Mouse (Mus musculus) forebrain, embryonic 10.5 days (tissue): ENCODE results near the gene Mfsd4b5. TPM values are rescaled to one million over a fixed set of nuclear protein-coding genes. Genes with fewer than 3 reads are reported as not detected.
A peak's percentile ranks its signal among the peaks of the same experiment; 100 is the strongest.

Experiments used
- DNase-seq: peaks from one replicate; pipeline ENCODE4 v3.0.0-alpha.2; 2017; ENCODE audit warnings: low spot score; ENCODE audit errors: extremely low spot score
- H3K27ac ChIP-seq: fragments of 300-500 bp; sonication (generic); 2 replicates; pipeline ENCODE4 v1.5.1; 2016; ENCODE audit warnings: mild to moderate bottlenecking
- H3K27me3 ChIP-seq: fragments of 300-500 bp; sonication (generic); 2 replicates; pipeline ENCODE4 v1.6.1; 2016; ENCODE audit warnings: mild to moderate bottlenecking; ENCODE audit not compliant: poor library complexity, severe bottlenecking
- H3K36me3 ChIP-seq: fragments of 300-500 bp; sonication (generic); replicated peaks from 2 replicates; pipeline ENCODE4 v1.6.1; 2016; ENCODE audit warnings: mild to moderate bottlenecking, moderate library complexity
- H3K4me1 ChIP-seq: fragments of 300-500 bp; sonication (generic); 2 replicates; pipeline ENCODE4 v1.6.1; 2016
- H3K4me3 ChIP-seq: fragments of 300-500 bp; sonication (generic); 2 replicates; pipeline ENCODE4 v1.5.1; 2016; ENCODE audit warnings: mild to moderate bottlenecking, moderate library complexity
- H3K9me3 ChIP-seq: fragments of 300-500 bp; sonication (generic); 2 replicates; pipeline ENCODE4 v1.6.1; 2016; ENCODE audit warnings: mild to moderate bottlenecking, moderate library complexity
- WGBS: fragments of 180-500 bp; shearing (Covaris S2); methylation state at CpG from one replicate; pipeline ENCODE4 v1.1.7; 2016; 5-methylcytosine and 5-hydroxymethylcytosine counted together
- polyA plus RNA-seq: library from polyadenylated mRNA; unstranded; fragments of >200 nt; fragmentation: Nextera tagmentation; extraction: Ambion mirVana; gene quantifications from 2 replicates; pipeline ENCODE4 v1.2.1, GENCODE M21; 2016

Gene Mfsd4b5
- polyA plus RNA-seq: not detected in 2 replicates

DNA sequence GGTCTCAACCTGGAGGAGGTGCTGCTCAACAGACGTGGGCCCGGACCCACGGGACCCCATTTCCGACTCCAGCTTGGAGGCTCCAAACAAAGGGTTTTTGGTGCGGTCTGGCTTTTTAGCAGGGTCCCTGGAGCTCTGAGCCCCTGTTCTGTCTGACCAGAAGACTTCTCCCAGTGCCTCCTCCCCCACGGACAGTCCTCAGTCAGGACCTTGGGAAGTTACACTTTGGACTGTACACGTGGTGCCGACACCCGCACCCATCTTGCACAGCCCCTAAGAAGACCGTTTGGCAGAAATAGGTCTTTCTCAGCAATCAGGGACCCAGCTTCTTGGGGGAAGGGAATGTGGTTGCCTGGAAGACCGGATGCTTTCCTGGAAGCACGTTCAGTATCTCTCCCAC lies at the start of gene Mfsd4b5:
Gene Mfsd4b5, minus strand, starts transcription at position 181 of the 400 bp plus-strand sequence.
- no peaks in the 10 kb centered on the region for H3K27me3 ChIP-seq
- H3K27ac ChIP-seq: no peak within 1 kb of the TSS
- H3K9me3 ChIP-seq: no peaks in the 10 kb centered on the region
- H3K4me3 ChIP-seq: no peak within 1 kb of the TSS
- WGBS: 91% methylated on average over 12 of the region's 12 CpGs
- no peaks in the 10 kb centered on the region for H3K4me1 ChIP-seq
- H3K36me3 ChIP-seq: no peaks in the 10 kb centered on the region
- no peak for DNase-seq

DNA sequence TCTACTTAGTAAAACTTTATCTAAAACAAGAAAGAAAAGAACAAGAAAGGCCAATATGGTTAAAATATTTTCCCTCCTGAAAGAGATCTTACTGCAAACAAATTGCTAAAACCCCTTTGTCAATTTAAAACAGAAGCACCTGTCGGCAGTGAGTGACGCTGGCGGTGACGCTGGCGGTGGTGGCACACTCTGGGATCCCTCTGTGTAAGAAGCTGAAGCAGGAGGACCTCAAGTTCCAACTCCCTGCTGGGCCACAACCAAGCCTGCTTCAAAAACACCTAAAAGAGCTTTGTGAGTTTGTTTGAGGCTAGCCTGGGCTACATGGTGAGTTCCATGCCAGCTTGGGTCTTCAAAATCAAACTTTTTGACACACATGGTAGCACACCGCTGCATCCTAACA lies 48.5 kb upstream of the Mfsd4b5 start:
- H3K4me1 ChIP-seq: no peaks in the 10 kb centered on the region
- no peak for DNase-seq
- WGBS: 94% methylated on average over 6 of the region's 6 CpGs
- H3K4me3 ChIP-seq: no peak overlapping the region
- H3K27me3 ChIP-seq: no peaks in the 10 kb centered on the region
- H3K27ac ChIP-seq: no peak overlapping the region
- no peaks in the 10 kb centered on the region for H3K36me3 ChIP-seq
- no peaks in the 10 kb centered on the region for H3K9me3 ChIP-seq

DNA sequence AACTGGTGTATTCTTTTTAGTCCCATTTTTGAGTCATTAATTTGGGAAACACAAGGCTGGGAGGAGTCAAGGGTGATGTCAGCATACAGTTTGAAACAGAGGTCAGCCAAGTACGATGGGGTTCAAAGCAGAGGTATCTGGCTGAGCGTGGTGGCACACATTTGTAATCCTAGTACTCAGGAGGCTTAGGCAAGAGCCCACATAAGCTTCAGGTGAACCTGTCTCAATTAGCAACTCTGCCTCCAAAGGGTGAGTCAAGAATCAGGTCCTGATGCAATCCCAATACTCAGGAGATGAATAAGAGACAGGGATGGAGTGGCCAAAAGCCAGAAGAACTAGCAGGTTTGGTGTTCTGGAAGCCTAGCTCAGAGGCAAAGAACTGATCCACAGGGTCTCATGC lies 46.5 kb upstream of the Mfsd4b5 start:
- H3K4me1 ChIP-seq: no peaks in the 10 kb centered on the region
- no peak overlapping the region for H3K4me3 ChIP-seq
- H3K36me3 ChIP-seq: no peaks in the 10 kb centered on the region
- no peak for DNase-seq
- H3K27ac ChIP-seq: no peak overlapping the region
- WGBS: 88% methylated on average over 2 of the region's 2 CpGs
- H3K27me3 ChIP-seq: no peaks in the 10 kb centered on the region; the same call in 1 of the 2 replicates
- H3K9me3 ChIP-seq: no peaks in the 10 kb centered on the region

DNA sequence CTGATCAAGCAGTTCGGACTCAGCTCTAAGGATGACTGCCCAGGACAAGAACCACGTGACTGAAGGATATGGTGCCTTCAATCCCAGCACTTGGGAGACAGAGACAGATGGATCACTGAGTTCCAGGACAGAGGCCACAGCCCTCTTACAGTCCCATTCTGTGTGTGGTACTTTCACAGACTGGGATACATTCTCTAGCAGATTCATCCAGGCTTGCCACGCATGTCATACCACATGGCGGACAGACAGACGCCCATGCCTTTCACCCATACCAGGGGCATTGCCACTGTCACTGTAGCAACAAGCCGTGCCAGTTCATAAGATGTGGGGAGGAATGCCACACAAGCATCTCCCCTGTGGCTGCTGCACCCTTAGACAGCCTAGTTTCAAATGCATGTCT lies 44.3 kb upstream of the Mfsd4b5 start:
- H3K27ac ChIP-seq: no peak overlapping the region
- no peaks in the 10 kb centered on the region; the same call in 1 of the 2 replicates for H3K27me3 ChIP-seq
- H3K36me3 ChIP-seq: no peaks in the 10 kb centered on the region
- peaks cover 6% of the 10 kb centered on the region for H3K9me3 ChIP-seq
- H3K4me1 ChIP-seq: no peaks in the 10 kb centered on the region
- no peak overlapping the region for H3K4me3 ChIP-seq
- 91% methylated on average over 6 of the region's 6 CpGs for WGBS
- DNase-seq: no peak

DNA sequence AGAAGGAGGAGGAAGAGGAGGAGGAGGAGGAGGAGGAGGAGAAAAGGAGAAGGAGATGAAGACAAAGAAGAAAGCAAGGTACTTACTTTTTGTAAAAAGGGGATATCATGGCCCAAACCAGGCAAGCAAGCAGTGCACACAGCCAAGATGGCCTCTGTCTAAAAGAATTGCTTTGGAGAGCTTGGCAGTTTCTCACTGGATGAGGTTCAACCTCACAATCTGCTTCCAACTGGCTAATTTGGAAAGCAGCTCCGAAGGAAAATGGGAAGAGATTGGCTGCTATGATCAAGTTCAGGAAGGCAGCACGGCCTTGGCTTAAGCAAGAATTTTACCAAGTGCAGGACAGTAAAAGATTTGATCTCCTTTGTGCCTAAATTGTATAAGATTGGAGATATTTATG lies 43.2 kb upstream of the Mfsd4b5 start:
- Histone ChIP-seq H3K4me3 (no peak overlapping the region), H3K27ac (no peak overlapping the region), H3K36me3 (no peaks in the 10 kb centered on the region), H3K27me3 (no peaks in the 10 kb centered on the region; the same call in 1 of the 2 replicates), H3K4me1 (peaks cover 9% of the 10 kb centered on the region), H3K9me3 (peaks cover 6% of the 10 kb centered on the region)
- WGBS: 83% methylated on average over 2 of the region's 2 CpGs
- DNase-seq: no peak

DNA sequence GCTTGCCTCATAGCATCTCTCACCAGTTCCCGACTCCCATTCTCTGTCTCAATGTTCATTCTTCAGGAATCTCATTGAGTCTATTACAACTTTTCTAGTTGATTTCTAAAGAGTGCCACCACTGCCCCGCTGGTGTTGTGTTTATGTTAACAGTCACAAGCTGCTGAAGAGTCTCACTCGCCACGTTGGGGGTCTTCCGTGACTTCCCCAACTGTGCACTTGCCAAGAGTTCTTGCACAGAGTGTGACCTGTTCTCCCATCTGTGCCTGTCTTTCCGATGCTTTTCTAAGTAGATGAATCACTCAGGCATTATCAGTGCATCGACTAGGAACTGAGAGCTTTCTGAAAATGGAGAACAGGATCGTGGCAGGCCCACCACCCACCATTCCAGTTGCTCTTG lies 41.6 kb upstream of the Mfsd4b5 start:
- Histone ChIP-seq H3K9me3 (peaks cover 6% of the 10 kb centered on the region), H3K4me1 (peaks cover 16% of the 10 kb centered on the region), H3K27ac (no peak overlapping the region), H3K4me3 (no peak overlapping the region), H3K27me3 (peaks cover 14% of the 10 kb centered on the region), H3K36me3 (no peaks in the 10 kb centered on the region)
- 87% methylated on average over 8 of the region's 8 CpGs for WGBS
- no peak for DNase-seq

DNA sequence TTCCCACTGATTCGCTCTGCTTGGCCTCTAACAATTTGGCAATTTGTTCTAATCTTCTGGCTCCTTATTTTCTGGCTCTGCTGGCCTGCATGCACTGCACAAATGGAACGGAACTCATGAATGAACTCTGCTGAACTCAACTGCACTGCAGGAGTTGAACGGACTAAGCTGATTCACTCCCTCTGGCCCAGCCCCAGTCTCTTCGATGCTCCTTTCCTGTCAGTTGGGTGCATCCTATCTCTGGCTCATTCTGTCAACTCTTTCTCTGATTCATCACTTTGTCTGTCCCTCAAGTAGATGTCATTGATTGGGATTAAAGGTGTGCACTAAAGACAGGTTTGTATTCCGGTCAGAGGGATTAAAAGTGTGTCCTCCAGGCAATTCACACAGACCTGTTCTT lies 40.1 kb upstream of the Mfsd4b5 start:
- Histone ChIP-seq H3K4me1 (peaks cover 16% of the 10 kb centered on the region), H3K4me3 (no peak overlapping the region), H3K9me3 (peaks cover 6% of the 10 kb centered on the region), H3K36me3 (no peaks in the 10 kb centered on the region), H3K27me3 (peaks cover 28% of the 10 kb centered on the region), H3K27ac (no peak overlapping the region)
- DNase-seq: no peak
- 92% methylated on average over 5 of the region's 5 CpGs for WGBS

DNA sequence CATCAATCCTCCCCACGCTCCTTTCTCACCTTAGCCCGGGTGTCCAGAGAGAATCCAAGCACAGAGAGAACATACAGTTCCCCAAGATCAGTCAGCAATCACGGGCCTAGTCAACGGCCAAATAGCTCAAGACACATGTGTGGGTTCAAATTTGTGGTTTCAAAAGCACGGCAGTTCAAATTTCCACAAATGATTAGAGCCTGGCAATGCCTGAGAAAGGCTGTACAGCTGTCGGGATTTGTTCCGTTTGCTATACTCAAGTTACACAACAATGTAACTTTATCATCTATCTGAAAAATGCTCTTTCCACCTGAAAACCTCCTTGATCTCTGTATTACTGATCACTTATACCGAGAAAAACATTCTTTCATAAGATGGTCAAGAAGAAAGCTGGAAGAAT lies 39.1 kb upstream of the Mfsd4b5 start:
- Histone ChIP-seq H3K4me1 (peaks cover 24% of the 10 kb centered on the region), H3K9me3 (peaks cover 6% of the 10 kb centered on the region), H3K36me3 (no peaks in the 10 kb centered on the region), H3K27ac (peak overlapping the region; percentile 85), H3K27me3 (peaks cover 37% of the 10 kb centered on the region), H3K4me3 (peak overlapping the region; percentile 72)
- no peak for DNase-seq
- 74% methylated on average over 8 of the region's 8 CpGs for WGBS

DNA sequence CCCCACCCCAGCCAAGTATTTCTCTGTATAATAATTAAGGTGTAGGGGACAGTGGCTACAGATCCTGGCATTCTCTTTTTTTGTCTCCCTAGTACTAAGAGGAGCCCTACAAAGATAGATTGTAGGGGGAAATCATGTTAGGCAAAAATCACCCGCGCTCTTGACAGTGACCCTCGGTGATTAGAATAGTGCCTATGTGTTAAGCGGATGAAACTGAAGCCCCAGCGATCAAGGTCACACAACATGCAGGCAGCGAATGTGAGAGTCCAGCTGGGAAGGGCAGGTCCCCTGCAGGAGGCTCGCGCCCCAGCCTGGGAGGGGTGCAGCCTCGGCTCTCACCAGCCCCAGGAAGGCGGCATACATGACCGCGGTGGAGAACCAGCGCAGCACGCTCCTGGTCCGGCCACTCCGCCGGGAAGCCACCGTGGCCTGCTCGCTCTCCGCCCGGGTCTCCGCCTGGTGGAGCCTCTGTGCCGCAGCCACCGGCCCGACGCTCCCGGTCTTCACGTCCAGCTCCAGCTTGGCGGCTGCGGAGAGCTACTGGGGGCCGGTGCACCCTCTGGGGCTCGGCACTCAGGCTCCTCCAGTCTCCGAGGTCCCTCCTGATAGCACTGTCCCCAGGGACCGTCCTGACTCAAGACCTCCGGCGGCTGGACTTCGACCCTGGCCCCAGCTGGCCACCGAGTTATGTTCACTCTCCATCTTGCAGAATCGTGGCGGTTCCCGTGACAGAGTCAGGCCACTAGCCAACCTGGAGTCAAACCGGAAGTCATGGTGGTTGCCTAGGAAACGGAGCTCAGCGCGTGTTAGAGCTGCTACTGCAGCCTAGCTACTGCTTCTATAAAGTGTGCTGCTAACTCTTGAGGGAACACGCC lies 38.3 kb upstream of the Mfsd4b5 start, which contains the start of gene Mfsd4b1:
Gene Mfsd4b1, minus strand, starts transcription at position 715 of the 875 bp plus-strand sequence.
- Histone ChIP-seq H3K4me1 (peaks cover 30% of the 10 kb centered on the region), H3K27ac (peak within 1 kb of the TSS; percentile 85), H3K36me3 (no peaks in the 10 kb centered on the region), H3K9me3 (peaks cover 6% of the 10 kb centered on the region), H3K4me3 (peak within 1 kb of the TSS; percentile 72), H3K27me3 (peaks cover 43% of the 10 kb centered on the region)
- 1% methylated on average over 46 of the region's 46 CpGs for WGBS
- peak; percentile 90 for DNase-seq

DNA sequence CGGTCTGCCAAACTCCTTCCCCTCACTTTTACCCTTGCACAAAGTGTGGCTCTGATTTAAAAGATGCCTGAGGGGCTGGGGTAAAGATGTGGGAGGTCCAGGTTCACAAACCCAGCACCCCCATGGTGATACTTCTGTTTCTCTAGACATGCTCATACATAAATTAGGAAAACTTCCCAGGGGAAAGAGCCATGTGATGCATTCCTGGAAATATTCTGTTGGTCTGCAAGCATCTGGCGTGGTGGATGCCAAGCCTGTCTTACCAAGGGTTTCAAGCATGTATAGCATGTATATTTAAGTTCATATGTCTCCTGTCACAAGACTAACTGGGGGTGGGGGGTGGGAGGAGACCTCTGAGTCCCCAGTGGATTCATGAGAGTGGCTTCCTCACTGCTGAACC lies 34.0 kb upstream of the Mfsd4b5 start:
- Histone ChIP-seq H3K27me3 (peaks cover 48% of the 10 kb centered on the region), H3K36me3 (no peaks in the 10 kb centered on the region), H3K4me3 (no peak overlapping the region), H3K27ac (no peak overlapping the region), H3K4me1 (peaks cover 29% of the 10 kb centered on the region), H3K9me3 (no peaks in the 10 kb centered on the region)
- DNase-seq: no peak
- WGBS: 72% methylated on average over 2 of the region's 2 CpGs

DNA sequence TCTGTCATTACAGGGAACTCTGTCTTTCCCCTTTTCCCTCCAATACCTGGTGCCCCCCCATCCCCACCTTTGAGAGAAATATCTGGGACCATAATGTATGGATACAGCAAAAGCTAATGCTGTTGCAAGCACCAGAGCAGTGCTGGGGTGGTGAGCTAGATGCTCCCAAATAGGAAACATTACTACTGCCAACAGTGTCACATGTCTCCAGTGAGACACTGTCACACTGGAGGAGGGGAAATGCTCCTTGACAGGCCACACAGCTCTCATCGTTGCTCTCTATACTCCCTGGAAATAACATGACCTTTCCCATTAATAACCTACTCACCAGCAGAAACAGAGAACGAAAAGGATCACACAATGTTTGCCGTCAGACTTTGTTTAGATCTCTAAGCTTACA lies 33.0 kb upstream of the Mfsd4b5 start:
- Histone ChIP-seq H3K4me3 (no peak overlapping the region), H3K9me3 (no peaks in the 10 kb centered on the region), H3K27me3 (peaks cover 48% of the 10 kb centered on the region), H3K27ac (no peak overlapping the region), H3K36me3 (no peaks in the 10 kb centered on the region), H3K4me1 (peaks cover 19% of the 10 kb centered on the region)
- WGBS: 84% methylated on average over 3 of the region's 3 CpGs
- no peak for DNase-seq

DNA sequence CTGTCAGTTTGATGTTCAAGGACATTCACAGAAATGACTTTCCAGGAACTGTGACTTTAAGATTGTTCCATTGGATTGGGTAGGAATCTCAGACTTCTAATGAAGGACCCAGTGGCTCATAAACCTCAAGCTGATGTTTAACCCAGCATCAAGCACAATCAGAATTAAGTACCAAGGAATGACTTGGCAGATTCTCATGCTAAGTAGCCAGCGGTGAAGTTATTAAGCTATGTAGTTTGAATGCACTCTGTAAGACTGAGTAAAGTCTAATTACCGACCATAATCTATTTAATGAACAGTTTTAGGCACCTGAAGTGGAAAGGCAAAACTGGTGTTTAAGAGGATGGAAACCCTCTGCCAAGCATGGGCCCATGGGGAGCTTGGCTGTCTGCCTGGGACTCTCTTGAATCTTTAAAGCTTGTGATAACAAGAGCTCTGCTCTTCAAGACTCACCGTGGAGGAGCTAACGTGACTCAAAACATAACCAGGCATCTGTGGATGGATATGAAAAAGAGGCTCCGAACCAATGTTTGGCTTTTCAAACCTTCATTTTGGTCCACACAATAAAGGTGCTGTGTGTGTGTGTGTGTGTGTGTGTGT lies 31.9 kb upstream of the Mfsd4b5 start:
- no peak overlapping the region for H3K4me3 ChIP-seq
- H3K36me3 ChIP-seq: no peaks in the 10 kb centered on the region
- WGBS: 92% methylated on average over 5 of the region's 5 CpGs

DNA sequence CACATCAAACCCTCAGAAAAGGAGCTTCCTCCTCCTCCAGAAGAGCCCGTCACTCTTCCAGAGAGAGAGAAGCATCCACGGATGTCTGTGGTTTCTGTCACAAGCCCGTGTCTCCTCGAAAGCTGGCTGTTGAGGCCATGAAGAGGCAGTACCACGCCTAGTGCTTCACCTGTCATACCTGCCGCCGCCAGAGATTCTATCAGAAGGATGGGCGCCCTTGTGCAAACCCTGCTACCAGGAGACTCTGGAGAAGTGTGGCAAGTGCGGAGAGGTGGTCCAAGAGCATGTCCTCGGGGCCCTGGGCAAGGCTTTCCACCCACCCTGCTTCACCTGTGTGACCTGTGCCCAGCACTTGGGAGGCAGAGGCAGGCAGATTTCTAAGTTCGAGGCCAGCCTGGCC lies 23.1 kb upstream of the Mfsd4b5 start:
- no peak overlapping the region for H3K27ac ChIP-seq
- H3K4me3 ChIP-seq: no peak overlapping the region
- no peaks in the 10 kb centered on the region for H3K36me3 ChIP-seq
- peaks cover 14% of the 10 kb centered on the region for H3K4me1 ChIP-seq
- 86% methylated on average over 11 of the region's 11 CpGs for WGBS
- DNase-seq: no peak
- no peaks in the 10 kb centered on the region for H3K27me3 ChIP-seq
- H3K9me3 ChIP-seq: no peaks in the 10 kb centered on the region

More for the DNA sequence above, 31.9 kb upstream of the Mfsd4b5 start:
- DNase-seq: no peak
- Histone ChIP-seq H3K27ac (no peak overlapping the region), H3K9me3 (no peaks in the 10 kb centered on the region), H3K4me1 (peaks cover 14% of the 10 kb centered on the region), H3K27me3 (peaks cover 37% of the 10 kb centered on the region)
